Mouse (Mus musculus) embryo, embryonic 11 days (tissue): Measurements from ENCODE around the gene Lmbr1l.

ENCODE experiments used
- DNase-seq: peaks from one replicate; pipeline ENCODE4 v3.0.0-alpha.2; 2015

Gene Lmbr1l

DNA sequence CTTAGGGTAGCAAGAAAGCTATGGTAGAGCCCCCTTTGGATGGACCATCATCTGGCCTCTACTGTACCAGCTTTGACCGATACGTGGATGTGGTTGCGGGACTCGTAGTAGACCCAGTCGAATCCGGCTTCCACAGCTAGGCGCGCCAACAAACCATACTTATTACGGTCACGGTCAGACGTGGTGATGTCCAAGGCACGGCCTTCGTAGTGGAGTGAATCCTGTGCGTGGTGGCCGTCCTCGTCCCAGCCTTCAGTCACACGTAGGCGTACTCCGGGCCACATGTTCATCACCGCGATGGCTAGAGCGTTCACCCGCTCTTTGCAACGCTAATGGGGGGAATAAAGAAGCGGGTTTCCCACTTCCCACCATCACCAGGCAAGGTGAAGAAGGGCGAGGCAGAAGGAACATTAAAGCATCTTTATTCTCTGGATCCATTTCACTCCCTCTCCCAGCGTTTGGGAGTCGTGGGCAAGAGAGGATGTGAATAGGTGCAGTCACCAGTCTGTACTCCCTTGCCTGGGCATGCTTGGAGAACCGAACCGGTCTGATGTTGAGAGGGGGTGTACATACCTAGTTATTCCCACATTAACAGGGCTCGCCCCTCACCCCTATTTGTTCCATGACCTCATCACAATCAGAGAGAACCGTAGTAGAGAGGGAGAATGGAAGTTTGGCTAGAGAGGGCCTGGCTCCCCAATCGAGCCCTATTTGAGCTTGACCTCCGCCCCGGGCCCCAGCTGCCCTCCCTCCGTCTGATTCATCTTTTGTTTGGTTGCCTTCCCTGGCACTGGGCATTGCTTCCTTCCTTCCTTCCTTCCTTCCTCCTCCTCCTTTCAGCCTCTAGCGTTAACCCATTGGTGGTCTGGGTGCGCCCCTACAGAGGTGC lies 23.0 kb downstream of the Lmbr1l start:
- peak; percentile 37 for DNase-seq

DNA sequence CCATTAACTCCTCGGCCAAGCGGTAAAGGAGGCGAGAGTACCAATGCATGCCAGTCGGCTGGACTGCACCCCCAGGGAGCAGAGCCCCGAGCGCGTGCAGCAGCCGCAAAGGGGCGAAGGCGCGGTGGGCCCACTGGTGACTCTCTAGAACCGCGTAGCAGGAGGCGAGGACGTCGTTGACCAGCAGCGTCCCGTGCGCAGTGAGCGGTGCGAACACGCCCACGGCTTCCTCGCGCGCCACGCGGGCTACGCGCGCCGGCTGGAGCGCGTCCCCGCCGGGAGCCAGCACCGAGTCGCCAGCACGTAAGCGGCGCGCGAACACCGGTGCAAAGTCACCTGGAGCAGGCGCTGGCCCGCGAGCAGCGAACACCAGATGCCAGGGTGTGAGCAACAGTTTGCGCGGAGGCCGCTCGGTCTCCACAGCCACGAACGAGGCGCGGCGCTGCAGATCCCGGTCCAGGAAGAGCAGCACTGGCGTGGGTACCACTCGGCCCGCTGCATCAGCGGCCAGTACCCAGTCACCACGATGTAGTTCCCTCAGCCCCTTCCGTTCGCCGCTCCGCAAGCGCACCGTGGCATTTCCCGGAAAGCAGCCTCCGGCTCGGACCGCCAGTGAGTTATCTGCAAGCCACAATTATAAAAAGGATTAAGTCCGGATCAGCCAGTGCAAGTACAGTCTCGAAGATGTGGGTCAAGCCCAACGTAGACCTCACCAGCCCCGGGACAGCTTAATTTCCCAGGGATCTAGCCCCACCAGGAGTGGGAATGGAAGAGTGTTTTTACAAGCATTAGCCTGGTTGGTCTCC lies 23.9 kb downstream of the Lmbr1l start, which contains the start of gene Rhebl1:
Gene Rhebl1 (minus strand): TSS at position 601 of the 806 bp plus-strand sequence.
- DNase-seq, result peak; percentile 52

DNA sequence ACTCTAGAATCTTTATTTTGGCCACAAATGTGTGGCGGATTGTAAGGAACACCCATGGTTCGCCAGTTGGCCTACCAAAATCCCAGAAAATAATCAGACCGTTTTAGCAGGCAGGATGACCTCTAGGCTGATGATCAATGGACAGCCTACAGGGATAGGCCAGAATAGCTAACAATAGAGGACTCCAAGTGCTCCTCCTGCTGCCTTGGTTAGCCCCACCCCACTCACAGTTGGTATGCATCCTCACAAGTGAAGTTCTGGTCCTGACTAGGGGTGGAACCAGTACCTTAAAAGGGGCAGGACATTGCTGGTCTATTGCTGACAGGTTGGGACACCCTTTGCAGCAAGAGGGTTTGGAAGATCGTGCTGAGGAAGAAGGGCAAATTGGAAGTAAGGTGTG lies 25.0 kb downstream of the Lmbr1l start:
- no peak for DNase-seq

DNA sequence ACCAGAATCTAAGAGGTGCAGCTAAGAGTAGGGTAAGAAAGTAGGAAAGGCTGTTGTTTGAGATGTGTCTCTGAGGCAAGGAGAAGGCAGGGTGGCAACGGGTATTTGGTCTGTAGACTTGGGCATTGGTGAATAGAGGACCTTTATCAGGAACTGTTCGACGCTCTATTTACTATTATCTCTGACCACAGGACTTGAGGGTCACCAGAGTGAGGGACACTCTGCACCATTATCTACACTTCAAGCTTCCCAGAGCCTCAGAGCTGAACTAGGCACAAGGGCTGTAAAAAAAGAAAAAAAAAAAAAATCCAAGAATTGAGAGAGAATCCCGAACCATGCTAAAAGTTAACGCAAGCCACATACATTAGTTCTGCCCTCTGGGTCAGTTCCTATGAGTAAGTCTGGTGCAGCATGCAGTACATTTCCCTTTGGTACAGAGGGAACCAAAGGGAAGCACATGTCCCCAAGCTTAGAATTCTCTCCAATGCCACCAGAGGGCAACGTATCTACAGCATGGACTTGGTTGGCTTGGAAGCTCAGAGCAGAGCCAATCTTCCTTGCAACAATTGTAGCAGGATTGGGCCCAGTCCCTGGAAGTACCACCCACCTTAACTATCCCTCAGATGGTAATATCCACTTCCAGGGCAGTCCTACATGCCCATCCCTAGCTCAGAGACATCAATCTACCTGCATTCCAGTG lies 26.0 kb downstream of the Lmbr1l start:
- DNase-seq, result peak; percentile 86

DNA sequence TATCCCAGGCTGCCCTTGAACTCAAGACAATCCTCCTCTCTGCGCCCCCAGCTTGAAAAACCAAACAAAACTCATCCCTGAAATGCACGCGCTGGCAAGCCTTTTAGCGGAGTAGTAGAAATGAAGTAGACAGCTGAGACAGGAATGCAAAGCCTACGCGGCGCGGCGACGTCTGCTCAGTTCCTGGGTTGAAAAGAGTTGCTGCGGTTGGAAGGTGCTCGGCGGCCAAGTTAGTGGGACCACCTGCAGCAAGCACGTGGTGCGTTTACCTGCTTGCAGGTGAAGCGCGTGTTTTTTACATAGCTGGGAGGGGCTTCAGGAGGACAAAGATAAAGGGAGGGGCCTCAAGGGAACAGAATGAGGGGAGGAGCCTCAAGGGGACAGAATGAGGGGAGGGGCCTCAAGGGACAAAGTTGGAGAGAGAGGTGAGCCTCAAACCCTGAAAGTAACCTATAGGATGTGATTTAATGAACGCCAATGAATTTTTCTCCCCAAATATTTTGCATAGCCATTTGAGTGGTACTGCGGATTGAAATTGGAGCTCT lies 26.8 kb downstream of the Lmbr1l start:
- no peak for DNase-seq

GRCm38 (mm10) chr15:98887526-98887925 lies 30.5 kb downstream of the Lmbr1l start:
- no peak for DNase-seq

- DNase-seq, result no peak
Measured at GRCm38 (mm10) chr15:98886667-98887387, 31.2 kb downstream of the Lmbr1l start.

DNA sequence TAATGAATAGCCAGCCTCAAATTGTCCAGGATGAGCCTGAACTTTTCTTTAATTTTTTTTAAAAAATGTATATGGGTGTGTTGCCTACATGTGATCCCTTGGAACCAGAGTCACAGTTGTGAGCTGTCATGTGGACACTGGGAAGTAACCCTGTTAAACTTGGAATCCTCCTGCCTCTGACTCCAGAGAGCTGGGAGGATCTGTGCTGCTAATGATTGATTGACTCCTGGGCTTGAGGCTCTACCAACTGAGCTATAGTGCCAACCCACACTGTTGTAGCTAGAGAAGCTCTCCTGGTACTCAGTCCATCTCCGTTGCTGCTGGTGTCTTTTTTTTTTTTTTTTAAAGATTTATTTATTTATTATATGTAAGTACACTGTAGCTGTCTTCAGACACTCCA lies 33.9 kb downstream of the Lmbr1l start:
- DNase-seq, result no peak

- no peak for DNase-seq
Measured at GRCm38 (mm10) chr15:98883661-98884060, 34.4 kb downstream of the Lmbr1l start.

- DNase-seq, result no peak
Measured at GRCm38 (mm10) chr15:98881656-98882008, 36.4 kb downstream of the Lmbr1l start.

- peak; percentile 98 for DNase-seq
Measured at GRCm38 (mm10) chr15:98880978-98881655, 36.9 kb downstream of the Lmbr1l start.

DNA sequence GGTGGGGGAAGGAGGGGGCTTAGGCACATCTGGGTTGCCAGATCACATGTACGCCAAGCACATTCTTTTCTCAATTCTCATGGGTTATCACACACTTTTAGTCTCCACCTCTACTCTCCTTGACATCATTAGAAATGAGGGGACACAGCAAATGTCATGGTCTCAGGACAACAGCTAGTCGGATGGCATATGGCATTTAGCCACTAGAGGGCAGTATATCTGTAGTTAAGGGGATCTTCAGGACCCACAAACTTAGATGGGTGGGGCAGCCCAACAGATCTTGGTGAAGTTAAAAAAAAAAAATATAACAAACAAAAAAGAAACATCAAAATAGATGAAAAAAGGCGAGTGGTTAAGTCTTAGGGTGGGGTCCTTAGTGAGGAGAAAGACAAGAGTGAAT lies 40.7 kb downstream of the Lmbr1l start:
- peak; percentile 90 for DNase-seq

GRCm38 (mm10) chr15:98871916-98872888 lies 45.8 kb downstream of the Lmbr1l start:
- peak; percentile 98 for DNase-seq

DNA sequence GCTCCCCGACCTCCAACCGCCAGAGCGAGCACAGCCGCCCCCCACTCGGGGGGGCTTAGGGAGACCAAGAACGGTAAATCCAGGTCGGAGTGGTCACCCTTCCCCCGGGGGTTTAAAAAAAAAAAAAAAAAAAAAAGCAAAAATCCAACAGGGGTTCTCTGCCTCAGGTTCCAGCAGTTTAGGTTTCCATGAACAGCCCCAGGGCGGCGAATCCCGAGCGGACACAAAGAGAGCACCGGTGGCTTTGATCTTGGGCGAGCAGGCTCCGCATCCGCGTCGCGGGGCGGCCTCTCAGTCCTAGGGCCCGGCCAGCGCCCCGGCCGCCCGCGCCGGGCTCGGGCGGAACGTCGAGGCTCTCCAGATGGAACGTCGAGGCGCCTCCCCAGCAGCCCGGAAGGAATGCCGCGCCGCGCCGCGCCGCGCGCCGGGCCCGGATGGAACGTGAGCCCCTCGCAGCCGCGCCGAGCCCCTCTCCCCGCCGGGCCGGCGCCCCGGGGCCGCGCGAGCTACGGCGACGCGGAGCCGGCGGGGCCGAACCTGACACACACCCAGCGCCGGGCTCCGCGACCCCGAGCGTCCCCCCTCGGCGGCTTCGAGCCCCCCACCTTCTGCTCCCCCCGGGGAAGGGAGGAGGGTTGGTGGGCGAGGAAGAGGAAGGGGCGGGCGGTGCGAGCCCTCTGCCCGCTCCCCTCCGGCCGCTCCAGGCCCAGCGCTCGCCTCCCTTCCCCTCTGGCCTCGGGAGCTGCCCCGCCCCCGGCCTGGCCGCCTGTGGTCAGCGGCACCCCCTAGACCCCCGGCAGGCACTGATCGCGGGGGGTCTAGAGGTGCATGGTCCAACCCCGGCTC lies 46.7 kb downstream of the Lmbr1l start, which contains the start of gene Kmt2d:
Gene Kmt2d (minus strand): TSS at position 135 of the 846 bp plus-strand sequence.
- peak; percentile 74 for DNase-seq

- DNase-seq, result no peak
Measured at GRCm38 (mm10) chr15:98870179-98871069, 47.6 kb downstream of the Lmbr1l start.

DNA sequence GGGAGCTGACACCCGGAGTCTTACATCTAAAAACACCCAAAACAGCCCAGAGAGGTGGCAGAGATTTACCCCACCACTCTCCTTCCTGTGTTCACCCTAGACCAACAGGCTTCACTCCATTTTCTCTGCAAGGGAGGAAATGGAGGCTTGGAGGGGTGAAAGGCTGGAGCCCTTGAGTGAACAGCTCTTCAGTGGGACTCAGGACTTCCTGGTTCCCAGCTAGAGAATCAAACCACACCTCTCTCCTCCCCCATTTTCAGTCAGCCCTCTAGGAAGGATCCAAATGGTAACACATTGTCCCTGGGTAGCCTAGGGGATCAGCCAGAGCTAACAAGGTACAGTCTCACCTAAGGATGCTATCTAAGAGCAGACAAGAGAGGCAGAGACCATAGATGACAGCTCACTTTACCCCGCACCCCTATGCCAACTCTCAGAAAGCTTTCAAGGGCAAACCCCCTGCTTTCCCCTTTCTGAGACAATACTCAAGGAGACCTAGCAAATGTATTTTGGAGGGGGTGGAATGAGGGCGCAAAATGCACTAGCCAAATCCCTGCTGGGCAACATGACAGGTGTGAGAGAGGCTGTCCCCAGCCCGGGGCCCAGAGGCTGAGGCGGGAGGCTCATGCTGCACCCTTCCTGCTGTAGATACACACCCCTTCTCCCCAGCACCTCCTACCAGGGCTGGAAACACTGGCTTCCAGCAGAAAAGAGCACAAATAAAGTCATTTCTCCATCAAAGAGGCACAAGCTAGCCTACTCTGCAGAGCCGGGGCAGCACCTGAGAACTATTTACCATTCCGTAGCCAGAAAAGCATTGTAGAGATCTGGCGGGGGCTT lies 48.5 kb downstream of the Lmbr1l start:
- DNase-seq, result no peak

- DNase-seq, result no peak
Measured at GRCm38 (mm10) chr15:98868346-98869063, 49.5 kb downstream of the Lmbr1l start.
